Mouse (Mus musculus): Measurements from ENCODE around the gene Mfsd13b.
"Not testable (repeated sequence)": the region's sequence is repeated elsewhere in the genome, so short reads cannot be mapped to it uniquely, and the experiment has no call there.

Mfsd13b gene

GRCm38 (mm10) chr7:120982200-120982841, at the start of gene Mfsd13b, which contains the start of gene Cdr2:
Mfsd13b (plus strand) TSS chr7:120982509.
Cdr2 (minus strand) TSS chr7:120982312.
- DNase-seq (ENCODE audit: extremely low read depth, low read depth): peak; percentile 96

- no peak for DNase-seq (ENCODE audit: extremely low read depth, low read depth)
These were observed 49.2 kb upstream of the Mfsd13b start for GRCm38 (mm10) chr7:120933110-120933509.

GRCm38 (mm10) chr7:120933680-120934195, 48.6 kb upstream of the Mfsd13b start:
- DNase-seq (ENCODE audit: extremely low read depth, low read depth): no peak

- no peak for DNase-seq (ENCODE audit: extremely low read depth, low read depth)
These were observed 47.6 kb upstream of the Mfsd13b start for GRCm38 (mm10) chr7:120934716-120935115.

- DNase-seq (ENCODE audit: extremely low read depth, low read depth): no peak
These were observed 45.8 kb upstream of the Mfsd13b start for GRCm38 (mm10) chr7:120936522-120936921.

- DNase-seq (ENCODE audit: extremely low read depth, low read depth): no peak
These were observed 44.1 kb upstream of the Mfsd13b start for GRCm38 (mm10) chr7:120938206-120938605.

GRCm38 (mm10) chr7:120940343-120940742, 42.0 kb upstream of the Mfsd13b start:
- no peak for DNase-seq (ENCODE audit: extremely low read depth, low read depth)

GRCm38 (mm10) chr7:120941214-120941613, 41.1 kb upstream of the Mfsd13b start:
- DNase-seq (ENCODE audit: extremely low read depth, low read depth): no peak

- no peak for DNase-seq (ENCODE audit: extremely low read depth, low read depth)
These were observed 39.8 kb upstream of the Mfsd13b start for GRCm38 (mm10) chr7:120942506-120942905.

- DNase-seq (ENCODE audit: extremely low read depth, low read depth): no peak
These were observed 38.3 kb upstream of the Mfsd13b start for GRCm38 (mm10) chr7:120943936-120944509.

- peak; percentile 18 for DNase-seq (ENCODE audit: extremely low read depth, low read depth)
These were observed 28.7 kb upstream of the Mfsd13b start for GRCm38 (mm10) chr7:120953591-120953990.

GRCm38 (mm10) chr7:120960116-120960515, 22.2 kb upstream of the Mfsd13b start:
- DNase-seq (ENCODE audit: extremely low read depth, low read depth): no peak

- no peak for DNase-seq (ENCODE audit: extremely low read depth, low read depth)
These were observed 21.7 kb upstream of the Mfsd13b start for GRCm38 (mm10) chr7:120960601-120961000.

GRCm38 (mm10) chr7:120961893-120962292, 20.4 kb upstream of the Mfsd13b start:
- DNase-seq (ENCODE audit: extremely low read depth, low read depth): no peak

GRCm38 (mm10) chr7:120963126-120963525, 19.2 kb upstream of the Mfsd13b start:
- DNase-seq (ENCODE audit: extremely low read depth, low read depth): no peak

GRCm38 (mm10) chr7:120969221-120969620, 13.1 kb upstream of the Mfsd13b start:
- no peak for DNase-seq (ENCODE audit: extremely low read depth, low read depth)

GRCm38 (mm10) chr7:120970112-120970511, 12.2 kb upstream of the Mfsd13b start:
- no peak for DNase-seq (ENCODE audit: extremely low read depth, low read depth)

GRCm38 (mm10) chr7:120972471-120972870, 9.8 kb upstream of the Mfsd13b start:
- not testable (repeated sequence) for DNase-seq (ENCODE audit: extremely low read depth, low read depth)

- DNase-seq (ENCODE audit: extremely low read depth, low read depth): peak; percentile 21
These were observed 8.3 kb upstream of the Mfsd13b start for GRCm38 (mm10) chr7:120974001-120974400.

GRCm38 (mm10) chr7:120977063-120977462, 5.2 kb upstream of the Mfsd13b start:
- no peak for DNase-seq (ENCODE audit: extremely low read depth, low read depth)

GRCm38 (mm10) chr7:120980041-120980440, 2.3 kb upstream of the Mfsd13b start:
- DNase-seq (ENCODE audit: extremely low read depth, low read depth): peak; percentile 75

GRCm38 (mm10) chr7:120980931-120981924, 1.1 kb upstream of the Mfsd13b start:
- DNase-seq (ENCODE audit: extremely low read depth, low read depth): no peak

All from MEL-GATA-1-ER (cell line).